Mouse (Mus musculus): ENCODE measurements at regions not wholly inside any gene's neighbourhood (a gene's known extent, or its start where the extent isn't known, plus 50 kb on each side); places are given as distances from the start of the nearest gene placed in this dataset.

- in situ Hi-C loops (cut with MboI; ENCODE audit: low sequenced_read_pairs in 2 of 2, unreplicated experiment in 2 of 2): no loop called here
- Histone ChIP-seq H3K4me1 (ENCODE audit: control insufficient read depth in 2 of 2, insufficient read depth in 2 of 2, low read length in 2 of 2, poor library complexity in 1 of 2) (no peaks in the 10 kb centered on the region), H3K36me3 (ENCODE audit: control insufficient read depth, insufficient read depth, low read length, poor library complexity, severe bottlenecking) (no peaks in the 10 kb centered on the region), H3K9me3 (ENCODE audit: control insufficient read depth, insufficient read depth, low read depth, low read length) (no peaks in the 10 kb centered on the region), H3K4me3 (ENCODE audit: insufficient read depth in 1 of 2, low read depth in 1 of 2, low read length in 2 of 2, poor library complexity in 1 of 2, severe bottlenecking in 1 of 2) (no peak overlapping the region), H3K27ac (ENCODE audit: insufficient read depth, low read depth, low read length, poor library complexity, severe bottlenecking) (no peak overlapping the region), H3K9ac (ENCODE audit: insufficient read depth, low read depth, low read length, poor library complexity, severe bottlenecking) (no peak overlapping the region)
- TF ChIP-seq MAFK (IDR thresholded peaks at IDR 0.05; ENCODE audit: insufficient read depth, low read depth, low read length) (no peak), CHD2 (IDR thresholded peaks at IDR 0.05; ENCODE audit: low read depth, low read length) (no peak), ZNF384 (IDR thresholded peaks at IDR 0.05; ENCODE audit: low read depth, low read length) (no peak), ZC3H11A (IDR thresholded peaks at IDR 0.05; ENCODE audit: borderline replicate concordance, low read depth, low read length) (no peak), HCFC1 (IDR thresholded peaks at IDR 0.05; ENCODE audit: borderline replicate concordance, insufficient read depth, low read length) (no peak)
- DNase-seq (ENCODE audit: low read depth, low spot score): no peak
Measured at GRCm38 (mm10) chrX:166952528-166953189, 256.5 kb downstream of the Tmsb4x start.

DNA sequence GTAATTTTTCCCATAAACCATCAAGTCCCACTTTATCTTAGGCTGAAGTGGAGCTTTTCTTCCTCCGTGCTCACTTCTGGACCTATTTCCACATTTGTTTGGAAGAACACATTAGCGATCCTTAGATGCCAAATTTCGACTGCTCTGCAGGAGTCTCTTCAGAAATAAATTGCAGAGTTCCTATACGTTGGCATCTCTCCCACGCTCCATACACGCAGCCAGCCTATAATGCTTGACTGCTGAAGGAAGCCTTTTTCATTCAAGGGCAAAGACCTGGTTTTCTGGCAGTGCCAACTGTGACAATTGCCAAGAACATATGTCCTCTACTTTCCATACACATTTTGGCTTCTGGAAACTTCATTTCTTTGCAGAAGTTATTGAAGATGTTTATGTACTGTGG is 258.1 kb downstream of the Tmsb4x start:
- H3K9me3 ChIP-seq (ENCODE audit: control insufficient read depth, insufficient read depth, low read depth, low read length): no peaks in the 10 kb centered on the region
- H3K36me3 ChIP-seq (ENCODE audit: control insufficient read depth, insufficient read depth, low read length, poor library complexity, severe bottlenecking): no peaks in the 10 kb centered on the region
- H3K9ac ChIP-seq (ENCODE audit: insufficient read depth, low read depth, low read length, poor library complexity, severe bottlenecking): no peak overlapping the region
- no peaks in the 10 kb centered on the region for H3K4me1 ChIP-seq (ENCODE audit: control insufficient read depth in 2 of 2, insufficient read depth in 2 of 2, low read length in 2 of 2, poor library complexity in 1 of 2)
- TF ChIP-seq ZC3H11A (IDR thresholded peaks at IDR 0.05; ENCODE audit: borderline replicate concordance, low read depth, low read length) (no peak), ZNF384 (IDR thresholded peaks at IDR 0.05; ENCODE audit: low read depth, low read length) (no peak), CHD2 (IDR thresholded peaks at IDR 0.05; ENCODE audit: low read depth, low read length) (no peak), HCFC1 (IDR thresholded peaks at IDR 0.05; ENCODE audit: borderline replicate concordance, insufficient read depth, low read length) (no peak), MAFK (IDR thresholded peaks at IDR 0.05; ENCODE audit: insufficient read depth, low read depth, low read length) (no peak)
- in situ Hi-C loops (cut with MboI; ENCODE audit: low sequenced_read_pairs in 2 of 2, unreplicated experiment in 2 of 2): no loop called here
- no peak overlapping the region for H3K4me3 ChIP-seq (ENCODE audit: insufficient read depth in 1 of 2, low read depth in 1 of 2, low read length in 2 of 2, poor library complexity in 1 of 2, severe bottlenecking in 1 of 2)
- H3K27ac ChIP-seq (ENCODE audit: insufficient read depth, low read depth, low read length, poor library complexity, severe bottlenecking): no peak overlapping the region
- DNase-seq (ENCODE audit: low read depth, low spot score): no peak

- TF ChIP-seq MAFK (IDR thresholded peaks at IDR 0.05; ENCODE audit: insufficient read depth, low read depth, low read length) (no peak), ZC3H11A (IDR thresholded peaks at IDR 0.05; ENCODE audit: borderline replicate concordance, low read depth, low read length) (no peak), HCFC1 (IDR thresholded peaks at IDR 0.05; ENCODE audit: borderline replicate concordance, insufficient read depth, low read length) (no peak), ZNF384 (IDR thresholded peaks at IDR 0.05; ENCODE audit: low read depth, low read length) (no peak), CHD2 (IDR thresholded peaks at IDR 0.05; ENCODE audit: low read depth, low read length) (no peak)
- Histone ChIP-seq H3K4me3 (ENCODE audit: insufficient read depth in 1 of 2, low read depth in 1 of 2, low read length in 2 of 2, poor library complexity in 1 of 2, severe bottlenecking in 1 of 2) (no peak overlapping the region), H3K27ac (ENCODE audit: insufficient read depth, low read depth, low read length, poor library complexity, severe bottlenecking) (no peak overlapping the region), H3K36me3 (ENCODE audit: control insufficient read depth, insufficient read depth, low read length, poor library complexity, severe bottlenecking) (no peaks in the 10 kb centered on the region), H3K4me1 (ENCODE audit: control insufficient read depth in 2 of 2, insufficient read depth in 2 of 2, low read length in 2 of 2, poor library complexity in 1 of 2) (no peaks in the 10 kb centered on the region), H3K9me3 (ENCODE audit: control insufficient read depth, insufficient read depth, low read depth, low read length) (no peaks in the 10 kb centered on the region), H3K9ac (ENCODE audit: insufficient read depth, low read depth, low read length, poor library complexity, severe bottlenecking) (no peak overlapping the region)
- DNase-seq (ENCODE audit: low read depth, low spot score): no peak
- in situ Hi-C loops (cut with MboI; ENCODE audit: low sequenced_read_pairs in 2 of 2, unreplicated experiment in 2 of 2): no loop called here
Measured at GRCm38 (mm10) chrX:166945915-166946314, 263.2 kb downstream of the Tmsb4x start.

DNA sequence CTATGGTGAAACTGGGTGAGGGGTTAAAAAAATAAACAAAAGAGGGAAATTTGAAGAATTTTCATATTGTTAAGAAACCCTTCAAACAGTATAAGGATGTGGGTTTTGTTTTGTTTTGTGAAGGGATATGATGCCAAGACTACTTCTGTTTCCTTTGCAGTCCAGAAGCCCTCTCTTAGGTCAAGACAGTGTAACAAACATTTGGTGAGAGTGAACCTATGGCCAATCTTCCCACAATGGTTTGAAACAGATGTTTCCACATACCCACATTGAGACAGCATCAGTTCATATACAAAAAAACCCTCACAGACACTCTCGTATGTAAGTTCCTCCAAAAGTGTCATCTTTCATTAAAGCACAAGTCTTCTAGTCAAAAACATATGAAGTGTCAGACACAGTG is 263.6 kb downstream of the Tmsb4x start:
- Histone ChIP-seq H3K9me3 (ENCODE audit: control insufficient read depth, insufficient read depth, low read depth, low read length) (no peaks in the 10 kb centered on the region), H3K9ac (ENCODE audit: insufficient read depth, low read depth, low read length, poor library complexity, severe bottlenecking) (no peak overlapping the region), H3K4me1 (ENCODE audit: control insufficient read depth in 2 of 2, insufficient read depth in 2 of 2, low read length in 2 of 2, poor library complexity in 1 of 2) (no peaks in the 10 kb centered on the region), H3K36me3 (ENCODE audit: control insufficient read depth, insufficient read depth, low read length, poor library complexity, severe bottlenecking) (no peaks in the 10 kb centered on the region), H3K4me3 (ENCODE audit: insufficient read depth in 1 of 2, low read depth in 1 of 2, low read length in 2 of 2, poor library complexity in 1 of 2, severe bottlenecking in 1 of 2) (no peak overlapping the region), H3K27ac (ENCODE audit: insufficient read depth, low read depth, low read length, poor library complexity, severe bottlenecking) (no peak overlapping the region)
- in situ Hi-C loops (cut with MboI; ENCODE audit: low sequenced_read_pairs in 2 of 2, unreplicated experiment in 2 of 2): no loop called here
- DNase-seq (ENCODE audit: low read depth, low spot score): no peak
- TF ChIP-seq CHD2 (IDR thresholded peaks at IDR 0.05; ENCODE audit: low read depth, low read length) (no peak), HCFC1 (IDR thresholded peaks at IDR 0.05; ENCODE audit: borderline replicate concordance, insufficient read depth, low read length) (no peak), MAFK (IDR thresholded peaks at IDR 0.05; ENCODE audit: insufficient read depth, low read depth, low read length) (no peak), ZC3H11A (IDR thresholded peaks at IDR 0.05; ENCODE audit: borderline replicate concordance, low read depth, low read length) (no peak), ZNF384 (IDR thresholded peaks at IDR 0.05; ENCODE audit: low read depth, low read length) (no peak)

All from ES-E14 (cell line).